In the genomic region with DNA sequence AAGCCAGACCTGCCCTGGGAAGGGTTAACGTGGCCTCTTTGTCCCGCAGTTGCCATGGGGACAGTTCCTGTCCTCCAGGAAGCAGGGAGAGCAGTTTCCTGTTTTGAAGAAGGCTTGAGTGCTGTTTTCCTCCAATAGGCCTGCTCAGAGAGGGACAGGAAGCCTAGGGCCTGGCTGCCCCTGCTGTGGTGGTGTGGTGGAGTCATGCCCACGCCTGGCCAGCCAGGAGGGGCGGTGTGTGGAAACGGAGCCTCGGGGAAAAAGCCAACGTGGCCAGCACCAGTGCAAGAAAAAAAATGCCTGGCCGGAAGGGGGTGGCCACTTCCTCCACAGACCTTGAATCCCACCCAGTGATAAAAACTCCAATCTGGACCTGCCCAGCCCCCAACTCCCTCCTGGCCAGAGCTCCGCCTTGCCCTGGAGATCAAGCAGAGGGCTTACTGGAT, we compare ENCODE assay signal across 8 mouse cellular contexts. TPM values are rescaled to one million over a fixed set of nuclear protein-coding genes. Genes with fewer than 3 reads are reported as not detected.
DNase-seq lines count a peak whose midpoint lies in the region; ATAC-seq and TF ChIP-seq lines count a peak whose summit lies in the region.
"Had no signal": no experiment of that assay in that cellular context is flagged by ENCODE, and none has a peak within 500 bp of the region (broad histone marks: within the 10 kb centered on the region; RNA-seq: fewer than 3 reads in every experiment).

No protein-coding gene starts in this region.

- TF ChIP-seq CTCF in kidney, adult 2 months (conservative IDR thresholded peaks at IDR 0.05; ENCODE audit: insufficient read depth, insufficient read length, low read depth, low read length): no peak
- peak; percentile 7; the same call in 1 of the 2 replicates for TF ChIP-seq CTCF in lung, embryonic 14.5 days (IDR thresholded peaks at IDR 0.05; ENCODE audit: low read depth)

- H3K4me2 ChIP-seq in lung, embryonic 14.5 days: no peak overlapping the region

- H3K27me3 ChIP-seq in kidney, adult 2 months (replicated peaks; ENCODE audit: control insufficient read depth, insufficient read depth, low read length): no peaks in the 10 kb centered on the region
- H3K27me3 ChIP-seq in lung, embryonic 14.5 days (ENCODE audit: insufficient read depth, low read length): no peaks in the 10 kb centered on the region

- peak; percentile 20 for DNase-seq in ES-CJ7 (ENCODE audit: low read depth, low spot score)
- DNase-seq in adrenal gland, postnatal 14 days: peak; percentile 75
- DNase-seq in heart, adult 18-20 months: peak; percentile 73 to 94
- peak; percentile 92 for DNase-seq in kidney, adult 2 months
- peak; percentile 66 for DNase-seq in lung, embryonic 14.5 days
- DNase-seq in retina, postnatal 1 day: peak; percentile 49

- no peaks in the 10 kb centered on the region for H3K36me3 ChIP-seq in kidney, adult 2 months (ENCODE audit: control insufficient read depth, insufficient read depth, low read length)
- H3K36me3 ChIP-seq in lung, embryonic 14.5 days (ENCODE audit: insufficient read depth): no peaks in the 10 kb centered on the region

- no peak overlapping the region for H3K4me3 ChIP-seq in kidney, adult 2 months (ENCODE audit: insufficient read depth, low read depth, low read length)
- no peak overlapping the region for H3K4me3 ChIP-seq in lung, embryonic 14.5 days (ENCODE audit: low read depth, low read length)
- H3K4me3 ChIP-seq: myocyte had no signal

- 40% methylated on average over 9 of the region's 9 CpGs for WGBS in kidney, adult 2 months
- 32% methylated on average over 9 of the region's 9 CpGs for WGBS in lung, embryonic 14.5 days

- H3K9ac ChIP-seq in lung, embryonic 14.5 days: no peak overlapping the region

- no peaks in the 10 kb centered on the region for H3K9me3 ChIP-seq in lung, embryonic 14.5 days (ENCODE audit: low read depth, low read length)

- peak; percentile 89 for ATAC-seq in lung, embryonic 14.5 days (ENCODE audit: insufficient read depth)
- no peak for ATAC-seq in erythroid progenitor cell, adult 5-6 weeks (replicated peaks; ENCODE audit: low FRiP score, poor library complexity, severe bottlenecking)

- peak overlapping the region; percentile 78; the same call in 1 of the 2 replicates for H3K27ac ChIP-seq in kidney, adult 2 months (ENCODE audit: insufficient read depth, low read depth, low read length)
- H3K27ac ChIP-seq in lung, embryonic 14.5 days (ENCODE audit: low read depth): peak overlapping the region; percentile 60; the same call in 1 of the 2 replicates

- no peaks in the 10 kb centered on the region for H3K4me1 ChIP-seq in kidney, adult 2 months (ENCODE audit: control insufficient read depth, insufficient read depth, low read length)
- H3K4me1 ChIP-seq in lung, embryonic 14.5 days (ENCODE audit: insufficient read depth): peaks cover 6% of the 10 kb centered on the region; the same call in 1 of the 2 replicates

- TF ChIP-seq POLR2A in kidney, adult 2 months (IDR thresholded peaks at IDR 0.05; ENCODE audit: low read depth, low read length): no peak

RNA-seq across cellular contexts. Expression of gene Fgd5, which starts 6.5 kb away (rescaled TPM):
- 21.2 and 24.7 TPM in 2 replicates for total RNA-seq in adrenal gland, postnatal 14 days (2021)
- 10 to 100 TPM; 20.4 to 22.3 TPM for total RNA-seq in heart, adult 18-20 months (2021)
- polyA plus RNA-seq in kidney, adult 2 months (2012; rRNA removed): 11.6 and 12.2 TPM in 2 replicates
- polyA plus RNA-seq in lung, embryonic 14.5 days (2014; fragmentation: Nextera tagmentation; extraction: Ambion mirVana): 15.6 and 16.9 TPM in 2 replicates
- not detected in 2 replicates for total RNA-seq in erythroid progenitor cell, adult 5-6 weeks (2015; ENCODE audit: low replicate concordance)
- 0.61 TPM in 1 of 2 replicates, not detected in the other for total RNA-seq in erythroid progenitor cell, adult 5-6 weeks (2017; ENCODE audit: low replicate concordance)
- polyA plus RNA-seq: myocyte had no signal

Comparison
In these comparisons a context has a peak if more than half of its experiments do, and no peak if none do; other contexts are left out.
1. DNase-seq: peak in every context shown above with its lines; median percentile 92 in kidney, adult 2 months; 84 in heart, adult 18-20 months; 75 in adrenal gland, postnatal 14 days; 66 in lung, embryonic 14.5 days; 49 in retina, postnatal 1 day; 20 in ES-CJ7.
2. RNA of gene Fgd5, which starts 6.5 kb away (total RNA-seq): 20.4 to 22.3 TPM in heart, adult 18-20 months and 21.2 to 24.7 TPM in adrenal gland, postnatal 14 days; 0.61 TPM in erythroid progenitor cell, adult 5-6 weeks; every median in the first group is over 10 times any median in the second.